Mouse (Mus musculus) liver, postnatal 0 days (tissue): ENCODE data around the gene Ccser1.

Experiments used
- CTCF ChIP-seq: sonication (generic); IDR thresholded peaks from 2 replicates; pipeline ENCODE4 v1.5.1; 2016; ENCODE audit warnings: antibody characterized with exemption, low read depth
- EP300 ChIP-seq: IDR thresholded peaks from 2 replicates; pipeline ENCODE4 v1.6.1; 2016; ENCODE audit warnings: antibody characterized with exemption, low read depth, mild to moderate bottlenecking

DNA sequence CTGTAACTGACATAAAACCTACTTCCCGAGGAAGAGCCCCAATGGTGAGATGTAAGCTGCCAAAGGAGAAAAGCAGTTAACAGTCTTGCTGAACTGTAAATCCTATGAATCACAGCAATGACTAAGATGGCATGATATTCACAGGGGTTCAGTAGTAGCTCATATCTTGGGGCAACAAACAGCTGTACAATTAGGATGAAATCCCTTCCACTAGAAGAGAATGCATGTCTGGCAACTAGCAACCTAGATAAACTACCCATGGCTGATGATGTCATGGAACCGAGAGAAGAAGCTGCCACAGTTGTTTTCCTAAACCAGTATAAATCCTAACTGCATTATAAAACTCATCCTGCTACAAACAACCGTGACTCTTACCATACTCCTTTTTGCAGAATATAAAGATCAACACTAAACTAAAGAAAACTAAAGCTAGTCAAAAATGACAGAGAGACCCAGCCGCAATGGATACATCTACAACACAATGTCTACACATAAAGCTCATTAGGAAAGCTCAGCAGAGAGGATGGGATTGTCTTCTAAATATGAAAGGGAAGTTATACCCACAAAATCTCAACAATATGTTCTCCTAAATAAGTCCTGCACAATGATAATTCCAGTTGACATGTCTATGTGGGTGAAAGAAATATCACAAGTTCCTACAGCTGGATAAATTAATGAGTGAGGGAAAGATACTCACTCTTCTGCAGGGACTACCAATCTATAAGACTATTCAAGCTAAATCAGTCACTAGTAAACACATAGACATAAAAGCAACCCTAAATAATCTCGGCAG lies 550.2 kb downstream of the Ccser1 start:
- TF ChIP-seq EP300: no peak
- no peak for TF ChIP-seq CTCF
